Mouse (Mus musculus) monocyte, adult 2 months (primary cell): ENCODE measurements at regions not wholly inside any gene's neighbourhood (a gene's known extent, or its start where the extent isn't known, plus 50 kb on each side); places are given as distances from the start of the nearest gene placed in this dataset.

Experiments used
- DNase-seq, 2 experiments: peaks; one replicate each; pipeline ENCODE4 v3.0.0; 2022; ENCODE audit warnings: low spot score in 2 of 2, low read depth in 1 of 2

GRCm38 (mm10) chr6:135596358-135596757 lies 234.0 kb downstream of the Emp1 start:
- no peak for DNase-seq

- DNase-seq = no peak
These were observed 248.3 kb downstream of the Emp1 start for GRCm38 (mm10) chr6:135610504-135611096.

GRCm38 (mm10) chr6:135627928-135628327 lies 265.6 kb downstream of the Emp1 start:
- no peak for DNase-seq

DNA sequence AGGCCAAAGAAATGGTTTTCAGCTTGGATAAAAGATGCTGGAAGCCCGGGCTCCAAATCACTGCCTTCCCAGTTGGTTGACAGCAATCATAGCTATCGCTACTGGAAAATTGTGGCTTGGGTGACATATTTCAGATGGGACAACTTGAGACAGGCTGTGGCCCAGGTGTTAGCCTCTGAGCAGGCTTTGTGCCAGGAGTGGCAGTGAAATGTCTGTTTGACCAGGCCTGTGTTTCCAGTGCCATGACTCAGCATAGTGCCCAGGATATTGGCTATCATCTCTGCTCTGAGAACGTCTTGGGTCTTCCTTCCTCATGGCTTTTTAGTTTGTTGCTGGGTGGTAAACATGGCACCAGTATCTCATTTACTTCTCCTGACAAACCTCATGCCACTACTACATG lies 266.9 kb downstream of the Emp1 start:
- DNase-seq = no peak

DNA sequence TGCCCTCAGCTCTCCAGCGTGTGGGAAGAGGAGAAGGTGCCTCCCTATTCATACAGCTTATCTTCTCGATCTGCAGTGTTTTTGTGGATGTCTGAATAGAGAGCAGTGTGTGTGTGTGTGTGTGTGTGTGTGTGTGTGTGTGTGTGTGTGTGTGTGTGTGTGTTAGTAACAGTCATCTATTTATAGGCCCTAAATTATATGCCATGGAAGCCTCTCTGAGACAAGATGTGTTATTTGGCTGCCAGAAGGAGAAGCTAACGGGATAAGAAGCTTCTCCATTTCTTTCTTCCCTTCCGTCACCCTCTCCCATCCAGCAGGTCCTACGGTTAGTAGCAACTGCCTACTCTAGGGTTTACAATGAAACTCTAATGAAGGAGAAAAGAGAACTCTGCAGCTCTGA lies 270.3 kb downstream of the Emp1 start:
- no peak for DNase-seq

DNA sequence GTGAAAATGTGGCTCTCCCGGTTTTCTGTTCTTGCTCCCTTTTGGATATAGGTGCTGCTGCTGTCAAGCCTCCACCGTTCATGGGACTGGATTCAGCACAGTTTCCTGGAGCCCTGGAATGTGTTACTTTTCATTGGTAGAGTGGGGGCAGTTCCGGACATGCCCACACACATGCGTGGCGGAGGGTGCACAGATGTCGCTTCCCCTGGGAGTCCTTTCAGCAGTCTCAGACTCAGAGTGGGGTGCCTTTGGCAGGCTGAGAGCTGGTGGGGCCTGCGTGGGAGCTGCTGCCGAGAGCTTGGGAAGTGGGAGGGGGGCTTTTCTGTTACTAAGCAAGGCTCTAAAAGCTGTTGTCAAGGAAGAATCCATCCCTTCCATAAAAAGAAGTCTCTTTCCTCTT lies 274.3 kb downstream of the Emp1 start:
- no peak for DNase-seq

- DNase-seq = no peak
These were observed 280.4 kb downstream of the Emp1 start for GRCm38 (mm10) chr6:135642711-135643110.

DNA sequence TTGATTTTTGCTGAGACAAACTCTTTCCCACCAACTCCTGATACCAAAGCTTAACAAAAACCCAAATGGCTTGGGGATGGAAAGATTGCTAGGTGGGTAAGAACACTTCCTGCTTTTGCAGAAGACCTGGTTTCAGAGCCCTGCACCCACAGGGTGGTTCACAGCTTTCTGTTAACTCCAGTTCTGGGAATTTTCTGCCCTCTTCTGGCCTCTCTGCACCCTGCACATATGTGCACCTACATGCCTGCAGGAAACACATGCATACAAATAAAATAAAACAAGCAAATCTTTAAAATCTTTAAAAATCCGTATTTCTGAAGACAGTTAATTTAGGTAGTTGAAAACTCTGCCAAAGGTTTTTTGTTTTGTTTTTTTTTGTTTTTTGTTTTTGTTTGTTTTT lies 283.8 kb downstream of the Emp1 start:
- DNase-seq = no peak

- DNase-seq = no peak
These were observed 290.7 kb downstream of the Emp1 start for GRCm38 (mm10) chr6:135653002-135653401.

DNA sequence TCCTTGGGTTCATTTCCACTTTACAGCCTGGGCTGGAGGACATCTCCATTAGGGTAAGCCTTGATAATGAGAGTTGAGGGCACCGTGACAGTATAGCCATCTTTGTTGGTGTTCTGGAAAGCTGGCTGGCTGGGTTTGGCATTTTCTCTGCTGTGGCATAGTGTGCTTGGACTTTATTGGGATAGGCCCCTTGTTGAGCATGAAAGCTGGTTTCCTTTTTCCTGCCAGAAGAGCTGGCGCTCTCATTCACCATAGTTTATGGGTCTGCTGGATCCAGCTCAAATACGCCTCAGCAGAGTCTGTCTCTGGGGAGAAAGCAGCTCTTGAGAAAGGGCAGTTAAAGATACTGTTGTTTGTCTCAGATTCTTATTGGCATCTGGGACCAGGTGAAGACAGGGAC lies 300.0 kb downstream of the Emp1 start:
- DNase-seq = no peak

- DNase-seq = no peak
These were observed 300.6 kb downstream of the Emp1 start for GRCm38 (mm10) chr6:135662801-135663537.
